Mouse (Mus musculus) cerebellum, postnatal 36 days (tissue): Measurements from ENCODE around the gene Gpc4.
A peak's percentile ranks its signal among the peaks of the same experiment; 100 is the strongest.

Experiments used
- DNase-seq, 2 experiments: peaks; one replicate each; pipeline ENCODE4 v3.0.0; 2021 to 2022; ENCODE audit warnings: mixed read lengths in 2 of 2

Gene Gpc4

DNA sequence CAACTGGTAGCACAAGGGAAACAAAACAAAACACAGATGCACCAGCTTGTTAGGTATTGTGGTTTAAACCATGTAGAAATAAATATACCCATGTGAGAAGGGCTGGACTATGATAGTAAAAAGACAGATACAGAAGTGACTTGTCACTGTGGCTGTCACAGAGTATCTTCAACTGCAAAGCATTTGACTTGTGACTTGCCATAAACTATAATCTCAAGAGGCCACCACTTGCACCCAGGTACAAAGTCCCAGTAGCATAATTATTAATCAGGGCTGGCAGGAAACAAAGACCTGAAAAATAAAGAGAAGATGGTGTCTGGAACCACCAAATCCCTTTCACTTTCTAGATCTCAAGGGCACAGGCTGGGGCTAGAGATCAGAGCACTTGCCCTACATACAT lies 19.5 kb downstream of the Gpc4 start:
- no peak for DNase-seq

- no peak for DNase-seq
These were observed 20.6 kb downstream of the Gpc4 start for GRCm38 (mm10) chrX:52144491-52144890.

DNA sequence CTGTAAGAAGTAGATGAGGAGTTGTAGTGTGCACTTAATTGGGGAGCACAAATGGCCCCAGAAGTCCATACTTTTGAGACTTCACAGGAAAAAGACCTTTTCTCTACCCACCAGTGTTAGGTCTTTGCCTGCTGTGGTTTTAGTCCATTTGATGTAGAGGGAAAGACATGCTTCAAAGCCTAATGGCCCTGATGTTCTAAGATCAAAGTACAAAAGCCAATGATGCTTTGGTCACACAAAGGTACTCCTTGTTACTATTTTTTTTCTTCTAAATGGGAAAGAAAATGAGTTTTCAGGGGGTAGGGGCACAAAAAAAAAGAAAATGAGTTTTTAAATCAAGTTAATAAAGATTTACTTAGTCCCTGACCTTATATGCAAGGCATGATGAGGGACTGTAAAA lies 24.7 kb downstream of the Gpc4 start:
- DNase-seq = no peak

GRCm38 (mm10) chrX:52138461-52139075 lies 26.5 kb downstream of the Gpc4 start:
- DNase-seq = no peak

GRCm38 (mm10) chrX:52138033-52138432 lies 27.0 kb downstream of the Gpc4 start:
- no peak for DNase-seq

- no peak for DNase-seq
These were observed 28.5 kb downstream of the Gpc4 start for GRCm38 (mm10) chrX:52136525-52136924.

GRCm38 (mm10) chrX:52129604-52130003 lies 35.4 kb downstream of the Gpc4 start:
- DNase-seq = no peak

DNA sequence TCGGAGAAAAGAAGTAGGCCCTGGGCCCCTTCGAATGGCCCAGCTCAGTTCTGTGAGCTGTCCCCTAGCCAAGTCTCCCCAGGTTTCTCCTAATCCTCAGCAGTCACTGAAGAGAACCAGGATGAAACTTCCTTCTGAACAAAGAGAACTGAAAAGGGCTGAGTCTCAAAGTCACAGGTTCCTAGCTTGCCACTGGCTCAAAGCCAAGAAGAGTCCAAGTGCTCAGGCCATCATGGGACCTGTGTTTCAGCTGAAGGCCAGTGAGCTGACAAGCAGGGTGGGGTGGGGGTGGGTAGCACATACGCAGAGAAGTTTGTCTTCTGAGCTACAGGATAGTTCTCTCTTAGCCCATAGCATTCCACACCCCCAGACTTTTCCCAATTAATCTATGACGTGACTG lies 36.3 kb downstream of the Gpc4 start:
- DNase-seq = no peak

DNA sequence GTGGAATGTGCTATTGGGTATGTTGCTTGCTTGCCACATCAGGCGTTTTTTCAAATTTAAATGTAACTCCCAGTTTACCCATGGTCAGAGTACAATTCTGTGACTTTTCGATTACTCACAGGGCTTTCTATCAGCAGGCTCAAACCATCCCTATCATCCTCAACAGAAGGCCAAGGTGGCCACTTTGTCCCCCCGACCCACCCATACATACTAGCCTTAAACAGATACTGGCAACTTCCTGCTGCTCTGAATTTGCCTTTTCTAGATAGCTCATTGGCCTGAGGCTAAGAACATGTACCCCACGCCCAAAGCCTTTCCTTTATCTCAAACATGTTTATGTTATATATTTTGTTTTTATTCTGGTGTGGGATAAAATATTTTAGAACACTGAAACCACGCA lies 51.4 kb downstream of the Gpc4 start:
- no peak for DNase-seq

DNA sequence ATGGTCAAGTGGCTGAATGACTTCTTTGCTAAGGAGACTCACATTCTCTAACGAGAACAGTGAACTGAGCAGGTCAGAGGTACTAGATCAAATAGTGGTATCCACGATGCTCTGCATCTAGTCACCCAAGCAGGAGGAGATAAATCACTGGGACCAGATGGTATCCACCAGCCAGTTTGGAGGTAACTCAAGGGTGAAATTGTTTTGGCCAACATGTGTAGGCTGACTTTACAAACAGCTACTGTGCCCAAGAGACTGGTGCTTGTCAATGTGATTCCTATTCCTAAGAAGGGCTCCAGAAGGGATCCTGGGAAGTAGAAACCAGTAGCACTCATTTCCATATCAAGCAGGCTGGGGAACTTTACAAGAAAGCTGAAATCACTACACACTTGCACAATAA lies 55.4 kb downstream of the Gpc4 start:
- DNase-seq = no peak

DNA sequence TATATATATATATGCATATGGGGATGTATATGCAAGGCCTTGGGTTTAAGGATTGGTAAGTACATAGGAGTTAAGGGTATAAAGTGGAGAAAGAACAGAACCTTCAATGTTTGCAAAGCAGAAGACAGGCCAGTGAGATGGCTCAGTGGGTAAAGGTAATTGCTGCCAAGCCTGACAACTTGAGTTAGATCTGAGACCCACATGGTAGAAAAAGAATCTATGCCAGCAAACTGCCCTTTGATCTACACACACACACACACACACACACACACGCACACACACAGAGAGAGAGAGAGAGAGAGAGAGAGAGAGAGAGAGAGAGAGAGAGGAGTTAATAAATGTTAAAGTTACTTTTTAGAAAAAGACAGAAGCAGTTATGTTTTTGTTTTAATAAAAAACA lies 56.1 kb downstream of the Gpc4 start:
- DNase-seq = no peak

- no peak for DNase-seq
These were observed 61.3 kb downstream of the Gpc4 start for GRCm38 (mm10) chrX:52103771-52104170.

- DNase-seq = no peak
These were observed 63.1 kb downstream of the Gpc4 start for GRCm38 (mm10) chrX:52101940-52102339.

DNA sequence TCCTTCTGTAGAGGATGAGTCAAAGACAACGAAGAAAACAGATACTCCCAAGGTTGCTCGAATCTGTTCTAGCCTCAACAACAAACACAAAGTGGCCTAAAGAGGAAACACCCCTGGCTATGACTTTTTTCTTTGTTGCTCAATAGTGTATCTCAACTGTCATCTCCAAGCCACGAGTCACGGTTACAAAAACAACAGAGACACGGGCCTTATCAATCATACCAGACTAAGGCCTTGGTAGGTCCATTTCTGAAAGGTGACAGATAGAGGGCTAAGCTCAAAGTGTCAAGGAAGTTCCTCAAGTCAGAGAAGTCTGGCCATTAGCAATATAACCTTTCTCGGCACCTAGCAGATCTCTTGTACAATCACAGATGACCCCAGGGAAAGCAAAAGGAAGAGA lies 63.6 kb downstream of the Gpc4 start:
- no peak for DNase-seq

- DNase-seq = peak; percentile 2 to 3
These were observed 77.2 kb downstream of the Gpc4 start for GRCm38 (mm10) chrX:52087726-52088348.

GRCm38 (mm10) chrX:52086885-52087573 lies 78.0 kb downstream of the Gpc4 start:
- no peak for DNase-seq

- no peak for DNase-seq
These were observed 81.5 kb downstream of the Gpc4 start for GRCm38 (mm10) chrX:52083557-52083956.

- DNase-seq = no peak
These were observed 92.6 kb downstream of the Gpc4 start for GRCm38 (mm10) chrX:52072410-52072809.

DNA sequence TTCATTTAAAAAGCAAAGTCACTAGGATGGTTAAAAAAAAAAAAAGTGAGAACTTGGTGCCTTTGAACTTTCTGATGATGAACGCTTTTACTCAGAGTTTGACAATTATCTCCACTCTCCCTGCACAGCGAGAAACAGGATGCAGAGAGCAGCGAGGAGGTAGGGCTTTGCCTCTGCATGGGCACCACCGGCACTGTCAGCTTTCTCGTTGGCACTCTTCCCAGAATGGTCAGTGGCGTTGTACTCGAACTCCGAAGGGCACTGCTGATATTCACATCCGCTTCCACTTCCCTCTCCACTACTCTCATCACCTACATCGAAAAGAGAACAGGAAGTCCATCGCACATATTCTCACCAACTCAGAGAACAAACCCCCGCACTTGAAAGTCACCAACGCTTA lies 111.6 kb downstream of the Gpc4 start:
- no peak for DNase-seq

DNA sequence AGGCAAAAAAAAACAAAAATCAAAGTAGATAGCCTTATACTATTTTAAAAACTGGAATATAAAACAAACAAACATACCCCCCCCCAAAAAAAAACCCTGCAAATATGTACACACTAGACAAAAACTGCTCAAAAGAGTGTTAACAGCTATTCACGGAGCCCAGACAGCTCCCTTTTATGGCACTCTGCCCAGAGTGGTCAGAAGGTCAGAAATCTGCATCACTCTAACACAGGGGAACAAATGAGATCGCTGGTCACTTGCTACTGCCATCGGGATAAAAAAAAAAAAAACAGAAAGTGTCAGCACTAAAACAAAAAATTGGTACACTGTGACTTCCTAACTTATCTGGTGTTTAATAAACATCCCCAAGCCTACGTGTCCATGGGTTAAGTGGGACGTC lies 113.0 kb downstream of the Gpc4 start:
- DNase-seq = no peak

DNA sequence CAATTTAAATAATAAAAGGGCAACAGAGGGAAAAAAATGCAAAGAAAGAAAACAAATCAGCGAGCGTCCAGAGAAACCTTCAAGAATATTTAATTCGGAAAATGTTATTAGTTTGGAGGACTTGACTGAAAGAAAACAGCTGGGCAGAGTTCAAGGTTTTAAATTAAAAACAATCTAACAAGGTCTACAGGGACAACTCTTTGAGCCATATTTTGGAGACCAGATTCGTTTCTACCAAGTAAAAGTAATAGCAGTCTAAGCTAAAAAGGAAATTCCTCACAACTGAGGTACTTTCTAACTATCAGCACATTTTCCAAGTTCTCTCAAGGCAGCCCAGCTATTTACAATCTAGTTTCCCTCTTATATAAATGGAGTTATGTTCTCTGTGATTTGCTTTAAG lies 114.1 kb downstream of the Gpc4 start:
- no peak for DNase-seq

GRCm38 (mm10) chrX:52039875-52040274 lies 125.2 kb downstream of the Gpc4 start:
- no peak for DNase-seq

GRCm38 (mm10) chrX:52030146-52030545 lies 134.9 kb downstream of the Gpc4 start:
- DNase-seq = no peak

DNA sequence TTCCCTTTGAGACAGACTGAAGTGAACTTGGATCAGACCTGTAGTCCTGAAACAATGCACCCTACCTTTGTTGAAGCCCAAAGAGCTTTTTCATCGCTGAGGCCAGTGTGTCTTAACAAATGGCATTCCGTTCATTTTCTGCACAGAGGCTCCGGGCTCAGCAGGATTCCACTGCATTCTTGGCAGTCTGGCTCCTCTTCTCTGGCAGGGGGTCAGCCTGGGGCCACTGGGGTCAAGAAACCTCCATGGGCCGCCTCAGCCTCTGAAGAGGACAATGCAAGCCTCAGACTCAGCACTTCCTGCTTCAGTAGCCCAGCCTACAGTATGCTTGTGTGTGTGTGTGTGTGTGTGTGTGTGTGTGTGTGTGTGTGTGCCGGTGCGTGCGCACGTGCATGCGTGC lies 147.4 kb downstream of the Gpc4 start:
- no peak for DNase-seq
